Mouse (Mus musculus) hindbrain, embryonic 10.5 days (tissue): ENCODE data around the gene March10. TPM values are rescaled to one million over a fixed set of nuclear protein-coding genes. Genes with fewer than 3 reads are reported as not detected.

ENCODE experiments used
- DNase-seq: peaks from one replicate; pipeline ENCODE4 v3.0.0-alpha.2; 2017; ENCODE audit warnings: low spot score
- H3K27ac ChIP-seq: fragments of 300-500 bp; sonication (generic); 2 replicates; pipeline ENCODE4 v1.5.1; 2016; ENCODE audit warnings: mild to moderate bottlenecking, moderate library complexity
- H3K27me3 ChIP-seq: fragments of 300-500 bp; sonication (generic); 2 replicates; pipeline ENCODE4 v1.6.1; 2016; ENCODE audit warnings: mild to moderate bottlenecking; ENCODE audit not compliant: poor library complexity, insufficient read depth, severe bottlenecking
- H3K36me3 ChIP-seq: fragments of 300-500 bp; sonication (generic); 2 replicates; pipeline ENCODE4 v1.6.1; 2016; ENCODE audit warnings: mild to moderate bottlenecking, moderate library complexity
- H3K4me1 ChIP-seq: fragments of 300-500 bp; sonication (generic); replicated peaks from 2 replicates; pipeline ENCODE4 v1.6.1; 2016; ENCODE audit warnings: mild to moderate bottlenecking
- H3K4me3 ChIP-seq: fragments of 300-500 bp; sonication (generic); 2 replicates; pipeline ENCODE4 v1.5.1; 2016; ENCODE audit warnings: mild to moderate bottlenecking, moderate library complexity
- H3K9me3 ChIP-seq: fragments of 300-500 bp; sonication (generic); 2 replicates; pipeline ENCODE4 v1.6.1; 2016; ENCODE audit warnings: mild to moderate bottlenecking, moderate library complexity
- WGBS: fragments of 180-500 bp; shearing (Covaris S2); methylation state at CpG from one replicate; pipeline ENCODE4 v1.1.7; 2016; 5-methylcytosine and 5-hydroxymethylcytosine counted together
- polyA plus RNA-seq: library from polyadenylated mRNA; unstranded; fragments of >200 nt; fragmentation: Nextera tagmentation; extraction: Ambion mirVana; gene quantifications from 2 replicates; pipeline ENCODE4 v1.2.1, GENCODE M21; 2016

The March10 gene
- polyA plus RNA-seq, 1 experiment from 2014 or later = 0.41 TPM

DNA sequence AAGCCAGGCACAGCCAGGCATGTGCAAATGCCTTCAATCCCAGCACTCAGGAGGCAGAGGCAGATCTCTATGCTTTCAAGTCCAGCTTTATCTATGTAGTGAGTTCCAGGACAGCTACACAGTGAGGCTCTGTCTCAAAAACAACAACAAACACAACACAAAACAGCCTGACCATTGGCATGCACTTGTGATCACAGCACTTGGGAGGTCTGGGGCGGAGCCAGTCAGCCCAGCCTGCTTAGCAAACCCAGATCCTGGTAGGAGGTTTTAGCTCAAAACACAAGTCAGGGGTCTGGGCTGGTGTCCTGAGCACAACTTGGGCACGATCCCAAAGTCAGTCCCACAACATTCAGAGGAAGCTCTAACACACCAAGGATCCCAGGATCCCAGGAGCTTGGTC, 18.2 kb upstream of the March10 start:
- 56% methylated on average over 2 of the region's 2 CpGs for WGBS
- Histone ChIP-seq H3K36me3 (no peaks in the 10 kb centered on the region), H3K27ac (peak overlapping the region; percentile 31; the same call in 1 of the 2 replicates), H3K4me3 (no peak overlapping the region), H3K27me3 (no peaks in the 10 kb centered on the region; the same call in 1 of the 2 replicates), H3K4me1 (peaks cover 32% of the 10 kb centered on the region), H3K9me3 (no peaks in the 10 kb centered on the region)
- no peak for DNase-seq

DNA sequence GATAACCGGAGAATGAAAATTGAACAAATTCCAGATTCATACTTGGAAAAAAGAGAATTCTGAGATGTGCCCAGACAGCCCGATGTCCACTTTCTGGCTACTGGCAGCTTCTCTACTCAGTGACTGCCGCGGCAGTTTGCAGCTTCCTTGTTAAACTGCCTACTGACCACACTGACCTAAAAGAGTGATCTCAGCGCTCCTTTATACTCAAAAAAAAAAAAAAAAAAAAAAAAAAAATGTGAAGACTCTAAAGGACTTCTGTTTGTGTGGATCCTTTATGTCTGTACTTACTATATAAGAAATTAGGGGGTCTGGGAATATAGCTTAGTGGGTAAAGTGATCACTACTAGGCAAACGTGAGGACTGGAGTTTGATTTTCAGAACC, 17.8 kb upstream of the March10 start:
- H3K4me1 ChIP-seq = peaks cover 36% of the 10 kb centered on the region
- H3K9me3 ChIP-seq = no peaks in the 10 kb centered on the region
- H3K4me3 ChIP-seq = no peak overlapping the region
- no peak for DNase-seq
- no peaks in the 10 kb centered on the region for H3K36me3 ChIP-seq
- H3K27ac ChIP-seq = no peak overlapping the region
- H3K27me3 ChIP-seq = no peaks in the 10 kb centered on the region; the same call in 1 of the 2 replicates
- 57% methylated on average over 6 of the region's 6 CpGs for WGBS

DNA sequence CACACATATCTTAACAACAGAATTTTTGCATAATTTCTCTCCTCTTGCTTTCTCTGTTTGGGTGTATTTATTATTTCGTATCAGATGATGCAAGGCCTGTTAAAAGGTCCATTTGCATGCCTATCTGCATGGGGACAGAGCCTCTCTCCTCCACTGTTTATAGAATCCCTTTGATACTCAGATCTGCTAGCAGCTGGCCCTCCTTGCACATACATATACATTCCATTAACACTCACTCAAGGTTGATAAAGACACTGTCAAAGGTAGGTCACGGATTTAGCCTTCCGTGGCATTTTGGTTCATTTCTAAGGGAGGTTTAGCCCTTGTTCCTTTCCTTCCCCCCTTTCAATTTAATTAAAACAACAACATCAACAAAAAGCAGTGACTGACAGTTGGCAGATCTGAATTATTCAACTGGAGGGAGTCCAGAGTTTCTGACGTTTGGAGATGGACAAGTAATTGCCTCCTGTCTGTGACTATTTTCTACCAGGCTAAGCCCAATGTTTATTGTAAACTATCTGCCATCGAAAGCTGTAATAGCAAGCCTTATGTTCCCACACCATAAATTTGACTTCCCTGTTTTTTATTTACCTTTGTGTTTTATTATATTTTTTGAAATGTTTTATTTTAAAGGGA, 17.3 kb upstream of the March10 start:
- Histone ChIP-seq H3K27ac (no peak overlapping the region), H3K36me3 (no peaks in the 10 kb centered on the region), H3K27me3 (no peaks in the 10 kb centered on the region; the same call in 1 of the 2 replicates), H3K4me1 (peaks cover 41% of the 10 kb centered on the region), H3K4me3 (no peak overlapping the region), H3K9me3 (no peaks in the 10 kb centered on the region)
- 45% methylated on average over 5 of the region's 5 CpGs for WGBS
- DNase-seq = no peak

DNA sequence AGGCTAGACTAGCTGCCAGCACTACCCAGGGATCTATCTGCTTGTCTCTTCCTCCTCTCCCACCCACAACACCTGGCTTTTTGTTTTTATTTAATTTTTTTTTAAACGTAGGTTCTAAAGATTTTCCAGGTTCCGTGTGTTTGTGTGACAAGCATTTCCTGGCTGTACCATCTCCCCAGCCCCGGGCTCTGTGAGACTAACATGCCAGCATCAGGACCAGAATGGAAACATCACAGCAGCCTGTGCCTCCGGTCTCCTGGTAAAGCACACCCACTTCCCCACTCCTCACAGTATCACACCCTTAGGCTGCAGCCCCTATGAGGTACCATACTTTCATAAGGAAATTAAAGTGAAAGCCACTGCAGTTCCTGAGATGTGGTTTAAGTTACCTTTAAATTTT, 16.1 kb upstream of the March10 start:
- DNase-seq = no peak

DNA sequence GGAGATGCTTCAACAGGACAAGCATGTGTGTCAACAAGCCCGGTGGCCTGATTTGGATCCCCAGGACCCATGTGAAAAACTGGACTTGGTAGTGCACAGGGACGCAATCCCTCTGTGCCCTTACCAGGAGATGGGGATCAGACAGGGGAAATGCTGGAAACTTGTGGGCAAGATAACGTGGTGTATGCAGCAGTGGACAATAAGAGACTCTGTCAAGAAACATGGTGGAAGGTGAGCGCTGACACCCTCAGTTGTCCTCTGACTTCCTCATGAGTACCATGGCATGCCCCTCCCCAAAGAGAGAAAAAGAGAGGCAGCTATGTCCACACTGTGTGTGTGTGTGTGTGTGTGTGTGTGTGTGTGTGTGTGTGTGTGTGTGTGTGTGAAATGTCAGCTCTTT, 14.4 kb upstream of the March10 start:
- H3K36me3 ChIP-seq = no peaks in the 10 kb centered on the region
- no peak overlapping the region for H3K27ac ChIP-seq
- H3K4me3 ChIP-seq = no peak overlapping the region
- no peaks in the 10 kb centered on the region; the same call in 1 of the 2 replicates for H3K27me3 ChIP-seq
- peaks cover 63% of the 10 kb centered on the region for H3K4me1 ChIP-seq
- 91% methylated on average over 4 of the region's 4 CpGs for WGBS
- DNase-seq = no peak
- H3K9me3 ChIP-seq = no peaks in the 10 kb centered on the region

More for the DNA sequence above, 16.1 kb upstream of the March10 start:
- H3K36me3 ChIP-seq = no peaks in the 10 kb centered on the region
- H3K27me3 ChIP-seq = no peaks in the 10 kb centered on the region; the same call in 1 of the 2 replicates
- no peak overlapping the region for H3K27ac ChIP-seq
- 74% methylated on average over 4 of the region's 4 CpGs for WGBS
- H3K9me3 ChIP-seq = no peaks in the 10 kb centered on the region
- H3K4me3 ChIP-seq = no peak overlapping the region
- peaks cover 52% of the 10 kb centered on the region for H3K4me1 ChIP-seq

DNA sequence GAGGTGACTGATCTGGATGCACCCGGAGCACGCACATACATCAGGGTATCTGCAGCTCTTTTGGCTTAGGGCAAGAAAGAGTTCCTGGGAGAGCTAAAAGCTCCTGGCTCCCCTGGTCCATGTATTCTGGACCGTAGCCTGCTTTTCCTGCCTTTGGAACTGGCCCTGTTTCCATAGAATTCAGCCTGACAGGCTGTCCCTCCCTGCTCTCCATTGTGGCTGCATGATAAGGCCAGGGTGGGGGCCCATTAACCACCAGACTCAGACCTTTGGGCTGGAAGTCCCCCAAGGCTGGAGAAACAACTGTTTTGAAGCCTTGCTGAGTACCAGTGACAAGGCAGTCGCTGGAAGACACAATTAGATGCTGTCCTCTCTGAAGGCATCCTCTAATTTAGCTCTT, 13.0 kb upstream of the March10 start:
- peaks cover 61% of the 10 kb centered on the region for H3K4me1 ChIP-seq
- peak overlapping the region; percentile 54 for H3K27ac ChIP-seq
- WGBS = 76% methylated on average over 4 of the region's 4 CpGs
- no peaks in the 10 kb centered on the region for H3K9me3 ChIP-seq
- no peaks in the 10 kb centered on the region for H3K36me3 ChIP-seq
- DNase-seq = no peak
- no peak overlapping the region for H3K4me3 ChIP-seq
- H3K27me3 ChIP-seq = no peaks in the 10 kb centered on the region; the same call in 1 of the 2 replicates

DNA sequence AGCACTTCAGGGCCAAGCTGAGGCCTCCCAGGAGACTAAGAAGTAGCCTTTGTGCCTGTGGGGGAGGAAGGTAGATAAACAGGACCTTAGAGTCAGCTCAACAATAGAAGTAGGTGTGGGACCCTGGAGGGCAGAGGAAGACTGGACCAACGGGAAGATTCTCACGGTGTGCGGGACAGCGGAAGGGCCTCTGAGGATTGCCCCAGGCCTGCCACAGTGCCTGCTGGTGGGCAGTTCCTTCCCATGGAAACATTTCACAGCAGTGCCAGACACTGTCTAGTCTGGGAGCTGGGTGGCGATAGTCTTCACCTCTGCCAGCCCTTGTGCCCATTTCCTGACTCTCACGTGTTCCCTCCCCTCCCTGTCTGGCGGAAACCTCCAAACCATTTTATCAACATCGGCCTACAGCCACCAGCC, 12.6 kb upstream of the March10 start:
- H3K27me3 ChIP-seq = no peaks in the 10 kb centered on the region; the same call in 1 of the 2 replicates
- H3K36me3 ChIP-seq = no peaks in the 10 kb centered on the region
- 65% methylated on average over 8 of the region's 8 CpGs for WGBS
- H3K27ac ChIP-seq = peak overlapping the region; percentile 54
- H3K9me3 ChIP-seq = no peaks in the 10 kb centered on the region
- H3K4me1 ChIP-seq = peaks cover 59% of the 10 kb centered on the region
- DNase-seq = no peak
- H3K4me3 ChIP-seq = no peak overlapping the region

DNA sequence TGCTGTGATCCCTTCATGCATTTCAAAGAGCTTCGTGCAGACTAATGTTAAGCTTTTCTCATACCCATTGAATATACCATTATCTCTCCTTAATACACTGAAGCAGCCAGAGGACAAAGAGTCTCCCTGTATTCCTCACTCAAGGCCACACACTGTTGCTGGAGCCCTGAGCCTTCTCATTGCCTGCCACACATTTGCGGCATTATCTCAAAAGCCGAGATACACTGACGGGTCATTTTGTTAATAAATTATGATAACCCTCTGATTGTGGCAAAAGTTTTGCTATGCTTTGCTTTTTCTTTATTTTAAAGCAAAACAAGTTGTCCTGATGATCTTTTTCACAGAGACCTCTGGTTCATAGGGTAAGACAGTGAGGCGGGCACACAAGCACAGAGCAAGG, 11.9 kb upstream of the March10 start:
- Histone ChIP-seq H3K27ac (no peak overlapping the region), H3K4me1 (peaks cover 58% of the 10 kb centered on the region), H3K27me3 (no peaks in the 10 kb centered on the region; the same call in 1 of the 2 replicates), H3K9me3 (no peaks in the 10 kb centered on the region), H3K36me3 (no peaks in the 10 kb centered on the region), H3K4me3 (no peak overlapping the region)
- 82% methylated on average over 5 of the region's 5 CpGs for WGBS
- DNase-seq = no peak

DNA sequence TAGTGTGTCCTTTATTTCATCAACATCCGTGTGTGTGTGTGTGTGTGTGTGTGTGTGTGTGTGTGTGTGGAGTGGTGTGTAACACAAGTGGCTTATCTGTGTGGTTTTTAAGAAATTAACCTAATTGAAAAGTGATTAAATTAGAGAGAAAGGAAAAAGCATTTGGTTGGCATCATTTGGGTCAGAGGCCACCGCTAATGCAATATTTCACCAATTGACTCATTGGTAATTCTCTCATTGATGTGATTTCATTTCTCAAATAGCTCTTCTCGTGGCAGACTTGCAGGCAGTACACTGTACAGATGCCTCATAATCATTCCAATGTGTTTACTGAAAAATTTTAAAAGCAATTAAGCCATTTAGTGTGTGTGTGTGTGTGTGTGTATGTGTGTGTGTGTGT, 11.3 kb upstream of the March10 start:
- Histone ChIP-seq H3K27ac (no peak overlapping the region), H3K27me3 (no peaks in the 10 kb centered on the region; the same call in 1 of the 2 replicates), H3K36me3 (no peaks in the 10 kb centered on the region), H3K4me1 (peaks cover 52% of the 10 kb centered on the region), H3K9me3 (no peaks in the 10 kb centered on the region), H3K4me3 (no peak overlapping the region)
- WGBS = 88% methylated on average over 3 of the region's 3 CpGs
- DNase-seq = no peak

DNA sequence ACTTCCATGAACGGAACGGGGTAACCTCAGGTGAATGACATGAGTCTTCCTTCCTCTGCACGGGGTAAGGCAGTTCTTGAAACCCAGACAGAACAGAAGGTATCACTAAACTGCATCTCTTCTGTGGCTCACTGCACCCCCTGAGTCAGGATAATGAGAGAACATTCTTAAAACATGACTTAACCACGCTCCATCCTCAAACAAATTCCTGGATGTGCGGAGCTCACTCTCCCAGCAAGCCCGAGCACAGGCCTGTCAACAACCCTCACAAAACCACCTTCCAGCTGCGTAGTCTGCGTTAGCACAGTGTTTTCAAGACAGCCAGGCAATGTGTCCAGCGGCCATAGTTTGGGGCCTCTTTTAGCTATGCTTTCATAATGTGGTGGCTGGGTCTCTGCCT, 10.7 kb upstream of the March10 start:
- DNase-seq = no peak
- peak overlapping the region; percentile 74 for H3K27ac ChIP-seq

DNA sequence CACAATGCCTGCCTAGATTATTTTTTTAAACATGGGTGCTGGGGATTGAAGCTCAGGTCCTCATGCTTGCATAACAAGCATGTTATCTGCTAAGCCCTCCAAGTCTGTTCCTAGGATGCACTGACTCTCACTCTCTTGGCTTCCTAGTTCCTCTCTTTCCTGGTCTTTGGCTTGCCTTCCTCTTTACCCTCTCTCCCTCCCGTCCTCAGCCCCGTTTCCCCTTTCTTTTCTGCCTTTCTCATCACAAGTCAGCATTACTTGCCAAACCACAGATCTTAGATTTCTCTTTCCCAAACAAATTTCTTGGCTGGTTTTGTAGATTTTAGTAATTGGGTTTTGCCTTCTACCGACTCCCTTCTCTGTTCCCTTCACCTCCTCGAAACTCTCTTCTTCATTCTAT, 10.2 kb upstream of the March10 start:
- 76% methylated on average over 4 of the region's 4 CpGs for WGBS
- Histone ChIP-seq H3K9me3 (no peaks in the 10 kb centered on the region), H3K36me3 (no peaks in the 10 kb centered on the region), H3K27ac (0 out of 2 replicates have a peak overlapping the region, but pooled peaks have one; percentile 45), H3K4me1 (peaks cover 48% of the 10 kb centered on the region), H3K27me3 (no peaks in the 10 kb centered on the region; the same call in 1 of the 2 replicates), H3K4me3 (no peak overlapping the region)
- DNase-seq = no peak

More for the DNA sequence above, 10.7 kb upstream of the March10 start:
- WGBS = 60% methylated on average over 9 of the region's 9 CpGs
- no peaks in the 10 kb centered on the region for H3K9me3 ChIP-seq
- no peaks in the 10 kb centered on the region for H3K36me3 ChIP-seq
- peaks cover 50% of the 10 kb centered on the region for H3K4me1 ChIP-seq
- no peak overlapping the region for H3K4me3 ChIP-seq
- H3K27me3 ChIP-seq = no peaks in the 10 kb centered on the region; the same call in 1 of the 2 replicates

DNA sequence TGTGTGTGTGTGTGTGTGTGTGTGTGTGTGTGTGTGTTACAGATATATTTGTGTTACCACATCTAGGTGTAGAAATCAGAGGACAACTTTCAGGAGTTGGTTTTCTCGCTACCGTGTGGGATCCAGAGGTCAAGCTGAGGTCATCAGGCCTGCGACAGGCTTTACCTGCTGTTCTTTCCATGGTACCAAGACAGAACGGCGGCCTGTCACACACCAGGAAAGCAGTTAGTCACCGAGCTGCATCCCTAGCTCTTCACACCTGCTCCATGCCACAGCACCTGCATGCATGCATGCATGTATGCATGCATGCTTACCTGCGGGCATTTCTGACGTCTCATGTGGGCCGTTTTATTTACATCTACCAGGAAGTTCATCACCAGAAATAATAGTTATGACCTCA, 9.0 kb upstream of the March10 start:
- Histone ChIP-seq H3K36me3 (no peaks in the 10 kb centered on the region), H3K4me1 (peaks cover 48% of the 10 kb centered on the region), H3K9me3 (no peaks in the 10 kb centered on the region), H3K27me3 (no peaks in the 10 kb centered on the region), H3K27ac (no peak overlapping the region), H3K4me3 (no peak overlapping the region)
- DNase-seq = no peak
- 81% methylated on average over 9 of the region's 9 CpGs for WGBS

DNA sequence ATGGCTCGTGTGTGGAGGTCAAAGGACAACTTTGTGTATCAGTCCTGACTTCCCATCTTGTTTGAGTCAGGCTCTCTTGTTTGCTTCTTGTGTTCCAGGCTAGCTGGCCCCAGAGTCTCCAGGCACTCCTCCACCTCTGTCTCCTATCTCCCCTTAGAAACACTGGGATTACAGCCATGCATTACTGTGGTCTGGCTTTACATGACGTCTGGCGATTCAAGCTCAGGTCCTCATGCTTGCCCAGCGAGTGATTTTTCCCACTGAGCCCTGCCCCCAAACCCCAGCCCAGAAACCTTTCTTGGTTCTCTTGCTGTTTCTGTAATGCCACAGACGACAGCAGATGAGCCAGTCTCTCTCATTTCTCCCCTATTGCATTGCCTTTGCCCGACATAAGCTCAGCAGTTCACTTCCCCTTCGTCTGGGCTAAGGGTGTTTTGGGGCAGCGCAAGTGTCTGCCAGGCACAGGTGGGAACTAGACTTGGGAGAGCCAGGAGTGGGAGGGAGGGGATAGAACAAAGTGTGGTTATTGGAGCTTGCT, 8.0 kb upstream of the March10 start:
- Histone ChIP-seq H3K27me3 (no peaks in the 10 kb centered on the region), H3K27ac (no peak overlapping the region), H3K4me3 (no peak overlapping the region), H3K4me1 (peaks cover 49% of the 10 kb centered on the region), H3K9me3 (no peaks in the 10 kb centered on the region), H3K36me3 (no peaks in the 10 kb centered on the region)
- 78% methylated on average over 8 of the region's 8 CpGs for WGBS
- DNase-seq = no peak
